Mouse (Mus musculus) cortical plate, adult 2 months (tissue): ENCODE measurements around the gene Fam178b.

ENCODE experiments used
- CTCF ChIP-seq: fragments of 200-500 bp; IDR thresholded peaks from 2 replicates; pipeline ENCODE4 v1.5.1; 2011; ENCODE audit warnings: mild to moderate bottlenecking, control low read depth, low read length; ENCODE audit not compliant: insufficient read depth; ENCODE audit errors: extremely low read depth
- POLR2A ChIP-seq: fragments of 200-500 bp; IDR thresholded peaks from 2 replicates; pipeline ENCODE4 v1.6.1; 2011; ENCODE audit warnings: mild to moderate bottlenecking, low read length, control low read depth; ENCODE audit not compliant: insufficient read depth; ENCODE audit errors: extremely low read depth

- no peak for TF ChIP-seq CTCF
- no peak for TF ChIP-seq POLR2A
These were observed 109.5 kb downstream of the Fam178b start for GRCm38 (mm10) chr1:36573524-36573923.
